Mouse (Mus musculus) right cerebral cortex, postnatal 25 days (tissue): ENCODE results near the gene Mier3.
"Not testable (repeated sequence)": the region's sequence is repeated elsewhere in the genome, so short reads cannot be mapped to it uniquely, and the experiment has no call there.

ENCODE experiments used
- DNase-seq: peaks from one replicate; pipeline ENCODE4 v3.0.0; 2022

Mier3 gene

GRCm38 (mm10) chr13:111703952-111704351, 23.2 kb downstream of the Mier3 start:
- DNase-seq, result not testable (repeated sequence)

- DNase-seq, result no peak
Measured at GRCm38 (mm10) chr13:111710531-111710930, 29.8 kb downstream of the Mier3 start.

- DNase-seq, result no peak
Measured at GRCm38 (mm10) chr13:111719726-111720125, 38.9 kb downstream of the Mier3 start.

GRCm38 (mm10) chr13:111724811-111725164, 44.0 kb downstream of the Mier3 start:
- DNase-seq, result no peak

GRCm38 (mm10) chr13:111725165-111726077, 44.6 kb downstream of the Mier3 start:
- peak; percentile 92 for DNase-seq

GRCm38 (mm10) chr13:111726898-111727297, 46.1 kb downstream of the Mier3 start:
- DNase-seq, result no peak

GRCm38 (mm10) chr13:111741204-111741990, 60.6 kb downstream of the Mier3 start:
- no peak for DNase-seq

GRCm38 (mm10) chr13:111741991-111742615, 61.3 kb downstream of the Mier3 start:
- no peak for DNase-seq

- no peak for DNase-seq
Measured at GRCm38 (mm10) chr13:111744233-111745000, 63.6 kb downstream of the Mier3 start.

- no peak for DNase-seq
Measured at GRCm38 (mm10) chr13:111745216-111745615, 64.4 kb downstream of the Mier3 start.

GRCm38 (mm10) chr13:111746831-111747230, 66.1 kb downstream of the Mier3 start:
- DNase-seq, result no peak

- no peak for DNase-seq
Measured at GRCm38 (mm10) chr13:111748301-111749062, 67.7 kb downstream of the Mier3 start.

- no peak for DNase-seq
Measured at GRCm38 (mm10) chr13:111753321-111753720, 72.5 kb downstream of the Mier3 start.

GRCm38 (mm10) chr13:111755377-111755776, 74.6 kb downstream of the Mier3 start:
- no peak for DNase-seq

- DNase-seq, result no peak
Measured at GRCm38 (mm10) chr13:111755937-111756336, 75.2 kb downstream of the Mier3 start.

- no peak for DNase-seq
Measured at GRCm38 (mm10) chr13:111756986-111757385, 76.2 kb downstream of the Mier3 start.

GRCm38 (mm10) chr13:111762526-111762925, 81.7 kb downstream of the Mier3 start:
- DNase-seq, result no peak
